Mouse (Mus musculus): ENCODE results near the gene Mepce.

GRCm38 (mm10) chr5:137776408-137776918, 11.0 kb downstream of the Mepce start:
- no peak for TF ChIP-seq CTCF (IDR thresholded peaks at IDR 0.05; ENCODE audit: borderline replicate concordance, insufficient read depth, low read depth, low read length)
- no peak for TF ChIP-seq POLR2A (IDR thresholded peaks at IDR 0.05; ENCODE audit: borderline replicate concordance, insufficient read depth, low read length)

Data from cerebellum, adult 2 months (tissue).